Mouse (Mus musculus) liver, embryonic 12.5 days (tissue): ENCODE results near the gene Lrp11. TPM values are rescaled to one million over a fixed set of nuclear protein-coding genes. Genes with fewer than 3 reads are reported as not detected.

Experiments
- ATAC-seq: fragments of 200-750 bp; cut with Nextera tagmentation; 2 replicates; pipeline ENCODE4 v1.8.0; 2017; ENCODE audit warnings: moderate number of reproducible peaks, mild to moderate bottlenecking, moderate library complexity
- H3K27ac ChIP-seq: fragments of 300-500 bp; sonication (generic); 2 replicates; pipeline ENCODE4 v1.5.1; 2016; ENCODE audit warnings: mild to moderate bottlenecking
- H3K27me3 ChIP-seq: fragments of 300-500 bp; sonication (generic); replicated peaks from 2 replicates; pipeline ENCODE4 v1.6.1; 2016; ENCODE audit warnings: mild to moderate bottlenecking, moderate library complexity
- H3K36me3 ChIP-seq: fragments of 300-500 bp; sonication (generic); 2 replicates; pipeline ENCODE4 v1.6.1; 2016; ENCODE audit warnings: mild to moderate bottlenecking, moderate library complexity
- H3K4me1 ChIP-seq: fragments of 300-500 bp; sonication (generic); 2 replicates; pipeline ENCODE4 v1.6.1; 2016
- H3K4me2 ChIP-seq: fragments of 300-500 bp; sonication (generic); 2 replicates; pipeline ENCODE4 v1.6.1; 2016; ENCODE audit warnings: mild to moderate bottlenecking, moderate library complexity
- H3K4me3 ChIP-seq: fragments of 300-500 bp; sonication (generic); 2 replicates; pipeline ENCODE4 v1.5.1; 2016; ENCODE audit warnings: mild to moderate bottlenecking, moderate library complexity
- H3K9ac ChIP-seq: fragments of 300-500 bp; sonication (generic); 2 replicates; pipeline ENCODE4 v1.6.1; 2016; ENCODE audit warnings: mild to moderate bottlenecking, moderate library complexity
- H3K9me3 ChIP-seq: fragments of 300-500 bp; sonication (generic); replicated peaks from 2 replicates; pipeline ENCODE4 v1.6.1; 2016; ENCODE audit warnings: mild to moderate bottlenecking, moderate library complexity
- whole genome bisulfite sequencing: fragments of 180-500 bp; shearing (Covaris S2); methylation state at CpG from one replicate; pipeline ENCODE4 v1.1.7; 2016; ENCODE audit not compliant: insufficient replicate concordance; 5-methylcytosine and 5-hydroxymethylcytosine counted together
- polyA plus RNA-seq: library from polyadenylated mRNA; unstranded; fragments of >200 nt; fragmentation: Nextera tagmentation; extraction: Ambion mirVana; gene quantifications from 2 replicates; pipeline ENCODE4 v1.2.1, GENCODE M21; 2016

Lrp11 gene
- polyA plus RNA-seq = 1.6 and 1.8 TPM in 2 replicates

GRCm38 (mm10) chr10:7589592-7590233 is at the start of gene Lrp11:
Lrp11 (plus strand) TSS chr10:7589800.
- H3K4me2 ChIP-seq = peak within 1 kb of the TSS; percentile 98
- under 1% methylated on average over 72 of the region's 76 CpGs for WGBS
- peak within 1 kb of the TSS; percentile 62 for H3K9ac ChIP-seq
- H3K27me3 ChIP-seq = peaks cover 33% of the 10 kb centered on the region
- peak within 1 kb of the TSS; percentile 70 for H3K4me3 ChIP-seq
- peak; percentile 94 for ATAC-seq
- H3K36me3 ChIP-seq = no peaks in the 10 kb centered on the region
- H3K9me3 ChIP-seq = no peaks in the 10 kb centered on the region
- no peak within 1 kb of the TSS for H3K27ac ChIP-seq
- H3K4me1 ChIP-seq = peaks cover 18% of the 10 kb centered on the region

DNA sequence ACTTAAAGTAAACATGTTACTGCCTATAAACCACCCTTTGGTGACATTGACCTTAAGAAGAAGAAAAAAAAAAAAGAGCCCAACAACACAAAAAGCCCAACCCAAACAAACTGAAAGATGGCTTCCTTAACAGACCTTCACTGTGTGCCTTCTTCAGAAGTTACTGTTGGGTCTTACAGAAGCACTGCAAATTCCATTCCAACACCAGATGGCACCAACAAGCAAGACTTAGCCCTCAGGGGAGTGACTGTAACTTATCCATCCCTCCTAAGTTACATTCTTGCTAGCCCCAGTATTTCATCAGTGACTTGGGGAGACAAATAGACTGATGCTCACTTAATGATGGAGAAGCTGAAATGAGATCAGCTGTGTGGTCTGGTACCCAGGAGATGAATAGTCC is 11.6 kb upstream of the Lrp11 start:
- Histone ChIP-seq H3K36me3 (no peaks in the 10 kb centered on the region), H3K27me3 (no peaks in the 10 kb centered on the region), H3K4me3 (no peak overlapping the region), H3K4me2 (no peak overlapping the region), H3K4me1 (no peaks in the 10 kb centered on the region), H3K9ac (no peak overlapping the region), H3K9me3 (no peaks in the 10 kb centered on the region), H3K27ac (no peak overlapping the region)
- no peak for ATAC-seq

DNA sequence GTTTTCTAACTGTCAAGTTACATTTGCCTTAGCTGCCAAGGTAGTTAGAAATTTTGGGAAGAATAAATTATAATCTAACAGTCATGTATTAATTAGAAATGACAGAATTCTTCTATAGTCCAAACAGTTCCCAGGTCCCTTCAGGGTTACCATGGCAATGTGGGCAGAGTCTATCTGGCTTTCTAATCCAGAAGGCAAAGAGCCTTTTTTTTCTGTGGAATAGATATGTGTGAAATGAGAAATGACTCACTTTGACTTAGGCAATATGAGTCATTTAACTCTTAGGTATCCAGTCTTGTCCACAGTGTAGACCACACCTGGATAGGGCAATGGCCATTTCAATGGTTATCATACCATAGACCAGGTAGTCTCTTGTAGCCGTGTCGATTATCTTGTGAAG is 8.2 kb upstream of the Lrp11 start:
- Histone ChIP-seq H3K9ac (no peak overlapping the region), H3K27ac (no peak overlapping the region), H3K4me1 (no peaks in the 10 kb centered on the region), H3K4me2 (no peak overlapping the region), H3K27me3 (0 out of 2 replicates have a peak, but pooled peaks cover 2% of the 10 kb centered on the region), H3K9me3 (no peaks in the 10 kb centered on the region), H3K4me3 (no peak overlapping the region), H3K36me3 (no peaks in the 10 kb centered on the region)
- WGBS = 79% methylated on average over 2 of the region's 2 CpGs
- no peak for ATAC-seq

GRCm38 (mm10) chr10:7582157-7582890 is 7.3 kb upstream of the Lrp11 start:
- no peak overlapping the region for H3K4me3 ChIP-seq
- H3K36me3 ChIP-seq = no peaks in the 10 kb centered on the region
- no peak overlapping the region for H3K9ac ChIP-seq
- H3K4me2 ChIP-seq = no peak overlapping the region
- no peaks in the 10 kb centered on the region for H3K9me3 ChIP-seq
- no peak for ATAC-seq
- 0 out of 2 replicates have a peak, but pooled peaks cover 2% of the 10 kb centered on the region for H3K27me3 ChIP-seq
- H3K4me1 ChIP-seq = no peaks in the 10 kb centered on the region
- 23% methylated on average over 11 of the region's 11 CpGs for WGBS
- no peak overlapping the region for H3K27ac ChIP-seq

GRCm38 (mm10) chr10:7582891-7583557 is 6.6 kb upstream of the Lrp11 start:
- Histone ChIP-seq H3K9me3 (no peaks in the 10 kb centered on the region), H3K4me1 (no peaks in the 10 kb centered on the region), H3K4me2 (no peak overlapping the region), H3K9ac (no peak overlapping the region), H3K27ac (no peak overlapping the region), H3K27me3 (0 out of 2 replicates have a peak, but pooled peaks cover 2% of the 10 kb centered on the region), H3K36me3 (no peaks in the 10 kb centered on the region), H3K4me3 (no peak overlapping the region)
- ATAC-seq = no peak
- WGBS = 40% methylated on average over 7 of the region's 7 CpGs

DNA sequence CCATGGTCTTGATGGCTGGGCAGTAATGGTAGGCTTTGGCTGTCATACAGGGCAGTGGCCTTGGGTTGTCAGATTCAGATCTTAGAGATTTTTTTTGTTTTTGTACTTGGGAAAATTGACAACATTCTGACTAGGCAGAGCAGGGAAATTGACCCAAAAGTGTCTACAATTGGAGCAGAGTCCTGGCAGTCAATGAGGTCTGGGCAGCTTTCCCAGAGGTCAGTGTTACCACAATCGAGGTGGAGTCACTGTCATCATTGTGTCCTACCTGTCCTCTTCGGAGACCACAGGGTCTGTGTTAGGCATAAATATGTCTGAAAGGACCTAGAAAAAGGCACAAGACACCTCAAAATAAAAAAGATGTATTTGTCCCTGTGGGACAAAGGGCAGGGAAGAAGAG is 2.8 kb upstream of the Lrp11 start:
- 43% methylated on average over 2 of the region's 2 CpGs for WGBS
- no peaks in the 10 kb centered on the region for H3K9me3 ChIP-seq

GRCm38 (mm10) chr10:7590234-7590689 is 662 bp downstream of the Lrp11 start:
- Histone ChIP-seq H3K4me1 (peaks cover 18% of the 10 kb centered on the region), H3K4me3 (peak overlapping the region; percentile 70), H3K9ac (peak overlapping the region; percentile 55), H3K36me3 (no peaks in the 10 kb centered on the region), H3K27me3 (peaks cover 33% of the 10 kb centered on the region), H3K4me2 (peak overlapping the region; percentile 98), H3K27ac (no peak overlapping the region), H3K9me3 (no peaks in the 10 kb centered on the region)
- WGBS = under 1% methylated on average over 54 of the region's 54 CpGs
- no peak for ATAC-seq

More for the DNA sequence above, 2.8 kb upstream of the Lrp11 start:
- peaks cover 24% of the 10 kb centered on the region for H3K27me3 ChIP-seq
- H3K27ac ChIP-seq = no peak overlapping the region
- no peak overlapping the region for H3K4me3 ChIP-seq
- no peak for ATAC-seq
- H3K9ac ChIP-seq = no peak overlapping the region
- H3K4me2 ChIP-seq = no peak overlapping the region
- peaks cover 18% of the 10 kb centered on the region for H3K4me1 ChIP-seq
- no peaks in the 10 kb centered on the region for H3K36me3 ChIP-seq

GRCm38 (mm10) chr10:7590792-7591191 is 1.2 kb downstream of the Lrp11 start:
- no peak for ATAC-seq
- peak overlapping the region; percentile 70 for H3K4me3 ChIP-seq
- peak overlapping the region; percentile 98 for H3K4me2 ChIP-seq
- peaks cover 18% of the 10 kb centered on the region for H3K4me1 ChIP-seq
- H3K27ac ChIP-seq = no peak overlapping the region
- 9% methylated on average over 8 of the region's 8 CpGs for WGBS
- no peak overlapping the region for H3K9ac ChIP-seq
- H3K27me3 ChIP-seq = peaks cover 33% of the 10 kb centered on the region
- H3K36me3 ChIP-seq = no peaks in the 10 kb centered on the region
- no peaks in the 10 kb centered on the region for H3K9me3 ChIP-seq

- H3K27me3 ChIP-seq = peaks cover 30% of the 10 kb centered on the region
- H3K27ac ChIP-seq = no peak overlapping the region
- no peak for ATAC-seq
- peaks cover 11% of the 10 kb centered on the region for H3K4me1 ChIP-seq
- 62% methylated on average over 7 of the region's 7 CpGs for WGBS
- H3K9me3 ChIP-seq = no peaks in the 10 kb centered on the region
- no peak overlapping the region for H3K9ac ChIP-seq
- no peaks in the 10 kb centered on the region for H3K36me3 ChIP-seq
- no peak overlapping the region for H3K4me2 ChIP-seq
- H3K4me3 ChIP-seq = no peak overlapping the region
Measured at GRCm38 (mm10) chr10:7594797-7595196, 5.2 kb downstream of the Lrp11 start.

DNA sequence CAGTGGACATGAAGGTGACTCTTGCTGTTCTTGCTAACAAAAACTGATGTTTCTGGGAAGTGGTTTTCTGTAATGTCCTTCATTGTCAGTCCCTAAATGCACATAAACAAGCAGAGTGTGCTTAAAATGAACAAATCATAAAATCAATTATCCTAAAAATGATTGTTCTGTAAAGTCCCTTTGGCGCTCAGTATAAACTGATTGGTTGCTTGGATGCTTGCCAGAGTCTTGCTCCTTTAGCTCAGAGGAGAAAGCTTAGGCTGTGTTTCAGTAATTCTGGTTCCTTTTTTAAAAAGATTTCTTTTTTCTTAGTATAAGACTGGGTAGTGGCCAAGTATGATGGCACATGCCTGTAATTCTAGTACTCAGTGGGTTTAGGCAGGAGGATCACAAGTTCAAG is 6.7 kb downstream of the Lrp11 start:
- Histone ChIP-seq H3K27me3 (peaks cover 15% of the 10 kb centered on the region), H3K4me2 (no peak overlapping the region), H3K4me3 (no peak overlapping the region), H3K4me1 (no peaks in the 10 kb centered on the region), H3K36me3 (no peaks in the 10 kb centered on the region), H3K9ac (no peak overlapping the region), H3K27ac (no peak overlapping the region), H3K9me3 (no peaks in the 10 kb centered on the region)
- WGBS = 57% methylated on average over 1 of the region's 1 CpGs
- ATAC-seq = no peak

GRCm38 (mm10) chr10:7598177-7598576 is 8.6 kb downstream of the Lrp11 start:
- Histone ChIP-seq H3K9me3 (no peaks in the 10 kb centered on the region), H3K27me3 (no peaks in the 10 kb centered on the region), H3K27ac (no peak overlapping the region), H3K4me3 (no peak overlapping the region), H3K36me3 (no peaks in the 10 kb centered on the region), H3K4me1 (no peaks in the 10 kb centered on the region), H3K9ac (no peak overlapping the region), H3K4me2 (no peak overlapping the region)
- ATAC-seq = no peak
- WGBS = 49% methylated on average over 7 of the region's 7 CpGs

DNA sequence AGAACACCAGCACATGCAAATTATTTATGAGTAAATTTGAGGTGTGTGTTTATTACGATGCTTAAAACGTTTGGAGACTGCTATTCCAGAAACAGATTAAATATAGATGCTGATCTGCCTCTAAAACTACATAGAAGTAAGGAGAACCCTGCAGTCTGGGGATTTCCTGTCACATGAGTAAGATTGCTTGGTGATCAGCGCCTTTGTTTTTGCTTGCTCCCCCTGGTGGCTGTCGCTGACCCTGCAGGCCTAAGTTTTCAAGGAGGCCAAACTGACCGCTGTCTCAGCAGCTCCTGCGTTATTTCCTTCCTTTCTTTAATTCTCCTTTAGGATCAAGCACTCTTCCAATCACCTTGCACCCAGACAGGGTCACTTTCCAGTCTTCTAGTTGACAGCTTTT is 11.0 kb downstream of the Lrp11 start:
- WGBS = 15% methylated on average over 6 of the region's 6 CpGs
- no peaks in the 10 kb centered on the region for H3K4me1 ChIP-seq
- no peaks in the 10 kb centered on the region for H3K27me3 ChIP-seq
- ATAC-seq = no peak
- no peak overlapping the region for H3K27ac ChIP-seq
- H3K4me3 ChIP-seq = no peak overlapping the region
- no peaks in the 10 kb centered on the region for H3K9me3 ChIP-seq
- H3K36me3 ChIP-seq = no peaks in the 10 kb centered on the region
- H3K9ac ChIP-seq = no peak overlapping the region
- H3K4me2 ChIP-seq = no peak overlapping the region
